Mouse (Mus musculus) cerebellum, adult 11-12 months (tissue): Measurements from ENCODE around the gene Arhgef26.

Experiments
- DNase-seq: peaks from one replicate; pipeline ENCODE4 v3.0.0; 2022

Arhgef26 gene

DNA sequence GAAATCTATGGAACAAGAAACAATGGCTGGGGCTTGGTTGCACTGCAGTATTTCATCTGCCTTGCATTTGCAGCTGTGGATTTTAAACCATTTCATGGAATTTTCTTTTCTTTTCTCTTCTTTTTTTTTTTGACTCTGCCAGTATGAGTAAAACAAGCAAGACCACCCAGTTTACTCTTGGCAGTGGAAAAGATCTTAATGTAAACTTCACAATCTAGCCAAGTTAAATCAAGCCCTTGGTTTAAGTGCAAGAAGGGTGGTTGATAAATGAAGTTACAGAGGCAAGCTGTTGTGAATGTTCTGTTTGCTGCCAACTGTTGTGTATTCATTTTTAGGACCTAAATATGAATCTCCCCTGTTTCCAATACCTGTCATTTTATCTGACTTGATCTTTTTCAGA, 54.5 kb downstream of the Arhgef26 start:
- no peak for DNase-seq

DNA sequence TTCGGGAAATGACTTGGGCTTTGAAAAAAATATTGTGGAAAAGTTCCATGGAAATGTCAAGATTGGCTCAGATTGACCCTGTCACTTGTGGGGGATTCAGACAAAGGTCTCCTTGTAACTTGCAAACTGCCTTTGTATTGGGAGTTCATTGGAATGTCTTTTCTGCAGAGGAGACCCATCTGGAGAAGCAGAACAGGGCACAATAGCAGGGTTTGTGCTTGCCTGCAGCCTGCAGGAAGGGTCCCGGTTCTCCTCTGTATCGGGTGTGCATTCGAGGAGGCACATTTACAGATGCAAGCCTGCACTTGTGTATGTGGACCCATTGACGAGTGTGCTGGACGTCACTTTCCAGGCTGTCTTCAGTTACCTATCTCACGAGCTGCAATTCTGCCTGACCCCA, 56.1 kb downstream of the Arhgef26 start:
- DNase-seq = no peak

DNA sequence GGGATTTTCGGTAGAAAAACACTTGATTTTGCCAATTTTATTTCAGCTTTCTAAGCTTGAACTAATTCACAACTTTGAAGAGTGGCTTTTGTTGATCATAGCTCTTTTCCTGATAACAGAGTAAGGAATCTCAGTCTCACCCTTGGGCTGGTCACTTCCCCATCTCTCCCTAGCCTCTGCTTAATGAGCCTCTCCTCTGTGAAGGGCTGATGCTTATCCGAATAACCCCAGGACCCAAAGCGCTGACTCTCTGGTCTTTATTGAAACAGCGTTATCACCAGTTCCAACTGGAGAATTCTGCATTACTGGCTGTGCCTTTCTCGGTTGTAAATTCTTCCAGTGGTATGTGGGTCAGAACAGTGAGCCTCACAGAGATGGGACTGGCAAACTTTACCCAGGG, 57.2 kb downstream of the Arhgef26 start:
- no peak for DNase-seq

DNA sequence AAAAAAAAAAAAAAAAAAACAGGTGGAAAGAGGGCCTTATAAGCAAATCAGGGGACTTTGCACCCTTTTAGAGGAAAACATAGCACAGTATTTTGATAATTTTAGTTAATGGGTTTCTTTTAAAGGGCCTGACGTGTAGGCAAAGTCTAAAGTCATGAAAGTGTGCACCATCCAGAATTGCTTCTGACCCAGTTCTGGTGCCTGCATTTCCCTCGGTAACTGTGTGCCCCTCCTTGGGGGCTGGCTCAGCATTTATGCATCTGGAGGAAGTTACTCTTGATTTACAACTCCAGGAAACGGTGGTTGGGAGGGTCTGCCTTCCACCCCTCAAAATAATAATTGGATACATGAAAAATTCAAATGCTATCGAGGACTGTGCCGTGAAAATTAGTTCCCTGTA, 58.0 kb downstream of the Arhgef26 start:
- DNase-seq = no peak

DNA sequence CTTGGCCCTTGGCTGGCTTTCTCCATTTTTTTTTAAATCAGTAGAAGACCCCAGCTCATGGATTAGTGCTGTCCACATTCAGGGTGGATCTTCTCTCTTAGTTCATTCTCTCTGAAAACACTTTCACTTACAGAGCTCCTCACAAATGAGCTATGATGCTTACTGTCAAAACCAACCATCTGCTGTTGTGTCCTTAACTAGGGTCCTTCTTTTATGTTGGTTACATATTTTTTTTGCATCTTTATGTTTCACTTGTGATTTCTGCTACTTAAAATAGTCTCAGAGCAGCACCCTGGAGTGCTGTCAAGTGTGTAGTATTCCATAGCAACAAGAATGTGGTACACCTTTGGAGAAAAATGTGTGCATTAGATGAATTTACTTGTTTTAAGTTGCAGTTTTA, 60.0 kb downstream of the Arhgef26 start:
- no peak for DNase-seq

DNA sequence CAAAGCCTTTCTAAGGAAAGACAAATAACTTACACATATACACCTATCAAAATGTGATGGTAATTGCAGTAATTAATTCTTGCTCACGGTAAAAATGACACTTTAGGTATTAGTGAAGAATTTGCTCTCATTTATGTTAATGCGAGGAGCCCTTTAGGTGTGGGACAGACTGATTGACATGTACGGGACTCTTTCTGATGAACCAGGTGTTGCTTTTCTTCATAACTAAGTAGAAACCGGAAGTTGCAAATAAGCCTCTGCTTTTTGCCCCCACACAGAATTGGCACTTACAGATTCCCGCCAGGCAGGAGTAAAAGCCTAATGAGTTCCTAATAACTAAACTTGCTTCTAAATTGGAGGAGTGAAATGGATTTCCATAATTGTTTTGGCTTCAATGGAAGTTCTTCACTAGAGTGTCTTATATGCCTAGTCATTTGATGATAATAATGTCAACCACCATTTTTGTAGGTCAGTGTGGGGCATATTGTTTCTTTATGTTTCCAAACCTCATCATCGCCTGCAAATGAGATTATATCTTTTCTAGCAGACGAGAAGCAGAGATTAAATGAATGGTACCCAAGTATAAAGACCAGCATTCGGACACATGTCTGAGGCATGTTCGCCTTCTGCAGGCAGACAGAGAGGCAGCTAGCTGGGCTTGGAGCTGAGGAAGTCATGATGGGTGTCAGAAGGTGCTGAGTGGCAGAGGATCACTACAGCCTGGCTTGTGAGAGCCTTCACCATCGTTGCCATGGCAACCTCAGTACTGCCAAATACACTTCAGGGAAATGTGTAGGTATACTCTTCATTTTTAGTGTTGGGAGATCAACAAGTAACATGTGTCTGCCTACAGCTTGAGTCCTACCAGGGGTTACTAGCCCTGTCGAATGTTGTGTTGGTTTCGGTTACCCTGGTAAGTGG, 61.9 kb downstream of the Arhgef26 start:
- DNase-seq = no peak

DNA sequence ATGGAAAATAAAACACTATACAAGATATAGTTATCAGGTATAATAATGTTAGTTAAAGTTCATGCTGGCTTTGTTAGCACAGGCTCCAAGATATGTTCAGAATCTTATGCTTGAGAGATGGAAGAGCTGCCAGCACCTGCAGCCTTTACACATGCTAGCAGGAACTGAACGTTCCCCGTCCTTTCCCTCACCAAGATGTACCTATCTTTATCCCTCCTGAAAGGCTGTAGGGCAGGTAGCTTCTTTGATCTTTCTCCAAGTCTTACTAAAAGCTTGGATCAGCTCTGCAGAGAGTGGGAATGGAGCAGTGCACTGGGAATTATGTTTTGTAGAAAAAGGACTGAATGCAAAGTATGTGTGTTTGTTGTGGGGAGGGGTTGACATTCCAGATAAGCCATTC, 64.3 kb downstream of the Arhgef26 start:
- no peak for DNase-seq

DNA sequence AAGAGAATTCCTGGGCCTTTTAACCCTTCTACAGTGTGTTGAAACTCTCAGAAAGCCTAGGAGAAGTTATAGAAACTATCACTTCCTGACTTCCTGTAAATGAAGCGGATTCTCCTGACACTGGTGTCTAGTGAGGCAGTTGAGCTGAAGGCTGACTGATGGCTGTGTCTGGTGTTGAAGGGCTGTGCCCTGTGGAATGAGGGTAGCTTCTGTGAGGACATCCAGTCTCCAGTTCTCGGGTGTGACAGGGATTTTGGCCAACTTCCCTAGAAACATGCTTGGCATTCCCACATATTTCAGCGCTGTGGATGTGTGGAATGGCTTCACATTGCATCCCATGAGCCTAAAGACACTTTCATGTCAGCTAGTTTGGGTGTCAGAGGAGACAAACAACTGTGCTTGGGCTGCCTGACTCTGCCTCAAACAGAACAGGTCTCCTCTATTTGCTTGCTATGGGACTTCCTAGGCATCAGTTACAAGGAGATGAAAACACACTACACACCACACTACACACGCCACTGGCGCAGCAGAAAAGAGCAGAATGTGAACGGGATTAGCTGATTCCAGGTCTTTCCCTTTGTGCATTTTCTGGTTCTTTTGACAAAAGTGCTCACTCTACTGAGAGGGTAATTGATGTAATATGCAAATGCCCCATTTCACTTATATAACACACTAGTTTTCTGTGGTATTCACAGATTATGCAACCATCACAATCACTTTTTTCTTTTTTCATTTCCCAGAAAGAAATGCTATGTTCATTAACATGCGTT, 66.5 kb downstream of the Arhgef26 start:
- DNase-seq = no peak

DNA sequence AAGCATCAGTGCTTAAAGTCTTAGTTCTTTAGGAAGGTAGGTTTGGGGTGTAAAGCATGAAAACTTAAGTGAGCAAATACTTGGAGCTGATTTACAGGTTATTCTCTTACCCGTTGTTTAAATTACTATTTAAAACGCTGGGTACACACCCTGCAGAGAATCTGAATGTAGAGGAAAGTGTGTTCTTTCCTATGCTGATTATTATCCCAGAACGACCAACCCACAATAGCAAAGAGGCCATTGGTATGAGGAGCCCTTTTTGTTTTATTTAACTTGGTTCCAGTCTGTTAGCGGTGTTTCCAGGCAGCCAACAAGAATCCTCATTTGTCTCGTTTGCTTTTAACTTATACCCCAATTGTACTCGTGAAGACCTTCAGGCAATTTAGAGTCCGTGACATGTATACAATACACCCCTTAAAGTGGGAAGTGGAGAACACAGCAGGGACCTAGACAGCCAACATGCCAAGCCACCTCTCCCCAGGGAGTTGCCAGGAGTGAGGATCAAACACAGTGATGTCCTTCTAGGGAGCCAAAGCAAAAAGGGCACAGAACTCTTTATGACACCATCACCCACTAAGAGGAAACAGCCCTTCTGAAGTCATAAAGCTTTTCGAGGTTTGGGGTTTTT, 71.5 kb downstream of the Arhgef26 start:
- no peak for DNase-seq

DNA sequence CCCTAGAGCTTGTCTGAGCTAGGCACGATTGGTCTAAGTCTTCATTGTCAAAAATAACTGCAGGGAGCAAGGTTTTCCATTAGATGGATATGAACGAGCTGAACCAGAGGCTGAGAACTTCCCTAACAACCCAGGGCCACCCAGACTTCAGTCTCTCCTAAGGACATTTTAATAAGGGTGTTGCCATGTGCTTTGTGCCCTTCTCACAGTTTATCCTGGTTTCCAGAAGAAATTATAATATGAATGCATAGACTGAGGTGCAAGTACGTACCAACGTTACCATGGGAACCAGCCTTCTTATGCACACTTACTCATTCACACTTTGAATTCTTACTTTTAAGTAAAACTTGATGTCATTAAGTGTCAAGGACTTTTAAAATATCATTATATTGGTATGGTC, 72.3 kb downstream of the Arhgef26 start:
- no peak for DNase-seq

DNA sequence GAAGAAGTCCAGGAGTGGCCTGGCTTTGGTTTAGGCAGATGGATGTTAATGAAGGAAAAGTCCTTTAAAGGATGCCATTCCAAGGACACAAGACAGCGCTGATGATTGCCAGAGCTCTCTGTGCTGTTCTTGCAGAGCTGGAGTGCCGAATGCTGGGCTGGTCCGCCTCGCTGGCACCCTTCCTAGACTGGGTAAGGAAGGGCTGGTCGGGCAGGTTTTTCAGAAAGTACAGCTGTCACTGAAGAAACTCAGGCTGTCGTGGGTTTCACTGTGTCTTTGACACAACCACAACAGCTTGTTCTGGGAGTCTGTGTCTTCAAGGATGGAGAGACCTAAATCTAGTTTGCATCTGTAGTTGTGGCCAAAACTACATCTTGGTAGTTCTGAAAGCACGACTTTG, 74.6 kb downstream of the Arhgef26 start:
- DNase-seq = peak; percentile 17

DNA sequence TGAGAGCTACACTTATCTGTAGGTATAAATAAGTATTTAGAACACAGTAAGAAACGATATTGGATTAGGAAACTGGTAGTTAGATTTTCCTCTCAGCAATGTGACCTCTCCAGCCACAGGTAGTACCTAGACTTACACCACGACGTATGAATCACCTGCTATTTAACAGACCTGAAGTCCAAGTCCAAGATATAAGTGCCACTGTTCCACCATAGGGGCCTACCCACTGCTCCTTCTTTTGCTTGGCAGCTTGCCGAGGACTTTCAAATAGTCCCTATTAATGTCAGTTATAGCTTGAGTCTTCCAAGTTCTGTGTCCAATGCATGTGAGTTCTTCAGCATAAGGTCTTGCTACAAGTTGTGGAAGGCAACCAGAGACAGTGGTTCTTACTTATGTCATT, 76.8 kb downstream of the Arhgef26 start:
- DNase-seq = no peak

DNA sequence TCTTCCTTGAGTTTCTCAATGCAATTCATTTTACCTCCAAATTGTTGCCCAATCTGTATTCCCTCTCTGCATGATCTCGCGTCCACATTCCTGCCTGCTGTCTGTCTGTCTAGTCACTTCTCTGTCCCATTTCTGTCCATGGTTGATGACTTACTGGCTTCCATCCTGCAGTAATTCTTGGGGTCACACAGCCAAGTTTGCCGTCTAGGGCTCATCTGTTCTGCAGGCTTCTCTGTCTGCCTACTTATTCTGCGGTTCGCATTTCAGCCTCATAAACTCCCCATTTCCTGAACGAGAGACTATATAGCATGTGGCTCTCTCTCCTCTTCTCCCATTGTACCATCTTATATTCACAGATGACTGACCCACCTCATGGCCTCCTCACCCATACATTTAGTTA, 79.3 kb downstream of the Arhgef26 start:
- DNase-seq = no peak

DNA sequence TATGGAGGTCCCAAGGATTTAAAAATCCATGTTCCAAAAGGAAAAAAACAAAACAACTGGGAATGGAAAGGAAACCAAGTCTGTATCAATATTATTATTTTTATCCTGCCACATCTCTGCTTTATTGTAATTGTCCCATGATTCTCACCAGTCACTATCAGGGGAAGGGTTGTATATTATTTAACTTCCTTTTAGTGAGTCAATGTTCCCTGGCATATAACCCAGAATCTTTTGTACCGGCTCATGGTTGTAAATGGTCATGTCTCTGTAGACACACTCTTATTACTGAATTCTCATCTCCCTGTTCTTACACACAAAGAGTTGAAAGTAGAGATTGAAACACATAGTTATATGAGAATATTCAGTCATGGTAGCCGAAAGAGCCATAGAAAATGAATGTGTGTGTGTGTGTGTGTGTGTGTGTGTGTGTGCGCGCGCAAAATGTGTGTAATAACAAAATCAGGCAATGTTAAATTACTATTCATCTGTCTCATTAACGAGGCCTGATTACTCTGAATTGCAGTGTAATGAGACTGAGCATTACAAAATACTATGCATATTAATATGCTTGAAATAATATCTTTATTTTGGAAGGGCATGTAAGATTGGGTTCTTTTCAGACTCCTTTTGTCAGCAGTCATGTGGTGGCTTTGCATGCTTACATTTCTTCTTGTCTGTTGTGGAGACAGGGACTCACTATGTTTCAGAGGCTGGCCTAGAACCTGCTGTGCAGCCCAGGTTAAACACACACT, 80.4 kb downstream of the Arhgef26 start:
- no peak for DNase-seq

DNA sequence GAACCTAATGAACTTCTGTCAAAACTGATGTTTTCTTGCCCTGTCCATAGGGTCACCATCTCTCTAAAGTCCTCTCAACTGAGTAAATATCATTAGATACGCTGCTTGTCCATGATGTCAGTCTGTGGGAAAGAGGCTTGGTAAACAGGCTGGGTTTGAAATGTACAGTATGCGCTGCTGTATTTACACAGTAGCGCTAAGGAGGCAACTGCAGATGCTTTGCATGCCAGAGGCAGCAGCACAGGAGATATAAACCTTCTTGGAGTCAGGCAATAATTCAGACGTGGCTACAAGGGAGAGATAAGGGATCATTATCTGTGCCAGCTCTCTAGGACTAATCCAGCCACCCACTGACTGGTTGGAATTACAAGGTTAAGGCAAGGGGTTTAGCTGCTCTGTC, 95.5 kb downstream of the Arhgef26 start:
- no peak for DNase-seq

DNA sequence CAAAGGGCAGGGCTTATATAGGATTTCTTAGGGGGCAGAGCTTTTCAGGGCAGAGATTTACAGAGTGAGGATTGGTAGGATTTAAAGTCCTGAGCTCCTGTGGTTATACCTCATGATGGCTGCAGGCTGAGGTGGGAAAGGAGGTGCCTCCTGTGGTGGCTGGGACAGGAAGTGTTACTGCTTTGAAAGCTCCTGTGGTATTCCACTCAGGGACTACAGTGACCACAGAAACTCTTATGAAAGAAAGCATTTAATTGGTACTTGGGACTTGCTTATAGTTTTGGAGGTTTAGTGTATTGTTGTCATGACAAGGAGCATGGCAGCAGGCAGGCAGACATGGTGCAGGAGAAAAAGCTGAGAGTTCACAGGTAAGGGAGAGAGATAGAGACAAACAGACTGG, 97.8 kb downstream of the Arhgef26 start:
- no peak for DNase-seq

DNA sequence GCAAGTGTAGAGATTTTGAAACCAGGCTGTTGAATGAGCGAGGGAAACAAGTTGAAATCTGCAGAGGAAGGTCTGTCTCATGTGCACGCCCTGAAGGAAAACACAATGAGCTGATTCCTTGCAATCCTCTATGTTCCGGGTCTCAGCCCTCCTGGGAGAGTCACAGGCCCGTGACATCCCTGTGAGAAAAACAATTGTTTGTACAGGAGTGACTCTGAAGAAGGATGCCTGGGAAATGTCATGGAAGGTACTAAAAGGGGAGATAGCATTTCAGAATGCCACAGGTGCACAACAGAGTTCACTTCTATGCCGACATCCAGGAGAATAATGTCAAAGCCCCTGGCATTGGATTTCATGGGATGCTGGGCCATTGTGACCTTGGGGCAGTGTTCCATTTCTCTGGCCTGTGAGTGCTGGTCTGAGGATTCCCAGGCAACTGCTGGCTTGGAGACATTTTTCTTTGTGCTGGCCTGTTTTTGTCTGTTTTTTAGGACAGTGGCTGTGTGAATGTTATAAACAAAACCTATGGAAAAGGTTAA, 102.4 kb downstream of the Arhgef26 start:
- no peak for DNase-seq

DNA sequence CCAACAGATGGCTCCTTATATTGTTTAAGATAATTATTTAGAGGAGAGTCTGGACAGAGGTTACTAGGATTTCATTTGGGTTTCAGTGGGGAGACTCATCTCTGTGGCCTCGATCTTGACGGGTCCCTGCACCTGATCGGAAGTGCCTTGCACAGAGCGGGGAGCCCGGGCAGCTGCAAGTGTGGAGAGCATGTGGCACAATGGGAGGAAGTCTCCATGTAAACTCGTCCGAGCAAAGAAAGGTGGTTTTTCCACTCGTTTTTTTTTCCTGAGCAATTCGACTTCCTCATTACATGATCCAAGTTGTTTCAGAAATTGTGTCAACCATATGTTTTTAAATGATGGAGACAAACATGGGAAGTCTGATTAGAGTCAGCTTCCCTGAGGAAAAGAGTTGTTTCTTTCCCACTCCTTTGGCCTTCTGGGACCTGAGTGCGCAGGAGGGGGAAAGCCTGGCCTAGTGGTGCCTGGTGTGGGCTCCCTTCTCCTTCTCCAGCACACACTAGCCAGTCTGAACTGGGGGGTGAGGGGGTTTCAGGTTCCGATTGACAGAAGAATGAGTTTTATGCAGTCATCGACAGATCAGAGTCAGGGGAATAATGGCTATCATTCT, 105.5 kb downstream of the Arhgef26 start:
- DNase-seq = no peak

DNA sequence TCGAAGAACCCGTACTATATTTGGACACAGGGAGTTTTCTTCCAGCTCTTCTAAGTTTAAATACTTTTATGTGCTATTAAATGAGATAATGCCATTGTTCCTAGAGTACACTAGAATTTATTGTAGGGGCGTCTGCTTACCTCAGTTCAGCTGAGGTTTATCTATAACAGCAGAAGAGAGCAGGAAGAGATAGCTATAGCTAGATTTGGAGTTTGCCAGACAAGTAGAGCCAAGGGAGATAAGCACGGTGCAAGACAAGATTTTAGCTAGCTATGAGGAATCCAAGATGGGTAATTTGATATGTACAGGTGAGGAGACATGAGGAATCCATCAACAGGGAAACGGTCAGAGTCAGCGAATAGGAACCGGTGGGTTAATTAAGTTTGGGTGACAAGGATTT, 108.1 kb downstream of the Arhgef26 start:
- no peak for DNase-seq

DNA sequence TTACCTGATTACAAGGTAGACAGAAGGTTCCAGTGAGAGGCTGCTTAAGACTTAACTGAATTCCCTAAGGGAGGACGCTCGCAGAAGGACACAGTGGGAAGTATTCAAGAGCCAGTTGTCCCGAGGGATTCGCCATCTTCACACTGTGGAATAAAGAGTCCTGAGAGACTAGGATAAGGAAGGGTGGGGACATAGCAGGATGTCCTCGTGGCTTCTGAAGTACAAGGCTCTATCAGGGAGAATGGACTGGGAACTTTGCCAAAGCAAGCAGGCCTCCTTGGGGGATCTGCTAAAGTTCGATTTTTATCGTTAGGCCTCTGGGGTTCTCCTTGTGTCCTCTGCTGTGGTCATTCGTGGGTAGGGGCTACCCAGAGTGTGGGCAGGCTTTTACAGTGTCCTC, 109.0 kb downstream of the Arhgef26 start:
- DNase-seq = no peak

DNA sequence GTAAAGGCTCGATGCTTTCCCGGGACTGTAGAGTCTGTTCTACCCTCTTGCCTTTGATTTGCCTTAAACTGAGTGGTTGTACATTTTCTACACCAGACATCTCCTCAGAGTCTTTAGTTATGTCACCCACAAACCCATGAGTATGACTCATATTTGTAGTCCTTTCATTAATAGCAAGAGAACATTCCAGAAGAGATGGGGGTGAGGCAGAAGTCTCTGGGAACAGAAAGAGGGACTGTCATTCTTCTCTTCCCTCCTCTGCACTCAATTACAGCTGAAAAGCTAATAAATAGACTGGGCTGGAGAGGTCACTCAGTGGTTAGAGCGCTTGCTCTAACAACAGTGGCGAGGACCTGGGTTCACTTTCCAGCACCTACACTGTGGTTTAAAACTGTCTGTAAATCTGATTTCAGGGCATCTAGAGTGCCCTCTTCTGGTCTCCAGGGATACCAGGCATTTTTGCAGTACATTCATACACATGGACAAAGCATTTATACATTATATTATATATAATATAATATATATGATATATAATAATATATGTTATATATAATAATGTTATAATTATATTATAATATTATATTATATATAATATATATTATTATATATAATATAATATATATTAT, 111.8 kb downstream of the Arhgef26 start:
- no peak for DNase-seq

DNA sequence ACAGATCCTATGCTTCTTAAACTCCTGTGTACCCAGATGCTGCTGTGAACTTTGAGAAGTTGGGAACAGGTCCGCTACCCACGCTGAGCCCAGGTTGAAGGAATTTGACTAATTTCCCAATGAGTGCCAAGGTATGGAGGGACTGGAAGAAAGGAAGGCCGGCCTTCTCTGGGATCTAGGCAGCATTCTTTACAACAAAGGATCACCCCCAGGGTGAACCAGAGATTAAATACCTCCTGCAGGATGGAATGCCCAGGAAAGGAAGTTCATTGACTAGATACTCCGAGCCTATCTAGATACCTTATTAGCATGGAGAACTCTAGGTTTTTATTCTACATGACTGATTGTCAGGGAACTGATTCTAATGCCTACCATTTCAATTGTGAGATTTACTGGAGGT, 114.8 kb downstream of the Arhgef26 start:
- DNase-seq = no peak
